Mouse (Mus musculus): ENCODE results near the gene Mxi1.

Mxi1 gene

GRCm38 (mm10) chr19:53322438-53323048 is 12.2 kb downstream of the Mxi1 start:
- DNase-seq (ENCODE audit: extremely low spot score, low spot score) = no peak

DNA sequence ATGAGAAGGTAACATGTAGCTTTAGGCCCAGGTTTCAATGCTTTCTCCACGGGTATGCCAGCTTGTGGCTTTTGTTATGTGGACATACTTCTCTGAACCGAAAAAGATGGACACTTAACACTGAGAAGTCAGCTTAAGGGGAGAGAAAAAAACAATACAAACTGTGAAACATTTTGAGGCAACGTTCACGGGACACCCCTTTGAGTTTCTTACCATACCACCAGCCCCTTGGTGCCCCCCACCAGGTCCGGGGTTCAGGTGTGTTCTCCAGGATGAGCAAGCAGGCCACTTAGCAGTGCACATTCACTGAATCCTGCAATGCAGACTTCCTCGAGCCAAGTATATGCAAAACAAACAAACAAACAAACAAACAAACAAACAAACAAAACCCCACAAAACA is 14.5 kb downstream of the Mxi1 start:
- no peak for DNase-seq (ENCODE audit: extremely low spot score, low spot score)

DNA sequence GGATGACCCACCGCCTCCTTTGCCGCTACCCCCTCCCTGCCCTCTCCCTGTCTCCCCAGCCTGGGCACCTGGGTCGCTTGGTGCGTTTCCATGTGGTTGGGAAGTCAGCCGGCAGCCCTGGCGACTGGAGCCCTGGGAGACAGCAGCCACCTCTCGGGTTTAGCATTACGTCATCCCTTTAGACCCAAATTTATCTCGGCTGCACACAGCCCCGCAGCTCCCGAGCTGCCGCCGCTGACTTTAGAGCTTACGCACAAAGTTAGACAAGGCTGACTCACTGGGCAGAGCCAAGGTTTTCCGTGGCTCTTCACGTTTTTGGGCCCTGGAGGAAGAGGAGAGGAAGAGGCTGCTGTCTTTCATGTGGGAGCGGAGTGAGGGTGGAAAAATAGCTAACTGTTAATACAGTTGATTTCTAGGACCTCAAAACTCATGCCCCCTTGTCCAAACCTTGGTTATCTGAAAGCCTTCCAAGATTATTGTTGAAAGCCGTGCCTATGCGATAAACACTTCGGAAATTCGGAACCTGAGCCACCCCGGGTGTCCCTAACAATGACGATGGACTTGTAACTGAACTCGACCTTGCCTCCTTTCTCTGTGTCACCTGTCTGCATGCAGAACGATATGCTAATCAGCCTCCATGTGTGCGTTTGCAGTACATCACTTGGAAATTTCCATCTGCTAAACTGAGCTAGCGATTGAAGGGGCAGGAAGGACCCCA is 15.4 kb downstream of the Mxi1 start:
- DNase-seq (ENCODE audit: extremely low spot score, low spot score) = peak; percentile 51

DNA sequence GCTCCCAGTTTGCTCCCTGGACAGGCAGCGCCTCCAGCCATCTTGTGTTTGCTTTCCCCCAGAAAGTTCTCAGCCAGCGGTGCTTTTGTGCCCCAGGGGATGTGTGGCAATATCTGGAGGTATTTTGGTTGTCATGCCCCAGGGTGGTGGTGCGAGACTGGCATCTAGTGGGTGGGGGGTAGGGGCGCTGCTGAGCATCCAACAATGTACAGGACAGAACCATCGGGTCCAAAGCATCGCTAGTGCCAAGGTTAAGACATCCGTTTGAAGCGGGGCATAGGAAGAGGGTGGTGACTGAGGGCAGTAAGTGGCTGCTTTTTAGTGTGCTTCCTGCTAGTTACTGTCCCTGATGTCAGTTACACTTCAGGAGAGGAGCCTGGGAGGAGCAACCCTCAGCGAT is 17.8 kb downstream of the Mxi1 start:
- DNase-seq (ENCODE audit: extremely low spot score, low spot score) = no peak

- DNase-seq (ENCODE audit: extremely low spot score, low spot score) = peak; percentile 92
Observed at GRCm38 (mm10) chr19:53329221-53329991, 19.1 kb downstream of the Mxi1 start.

DNA sequence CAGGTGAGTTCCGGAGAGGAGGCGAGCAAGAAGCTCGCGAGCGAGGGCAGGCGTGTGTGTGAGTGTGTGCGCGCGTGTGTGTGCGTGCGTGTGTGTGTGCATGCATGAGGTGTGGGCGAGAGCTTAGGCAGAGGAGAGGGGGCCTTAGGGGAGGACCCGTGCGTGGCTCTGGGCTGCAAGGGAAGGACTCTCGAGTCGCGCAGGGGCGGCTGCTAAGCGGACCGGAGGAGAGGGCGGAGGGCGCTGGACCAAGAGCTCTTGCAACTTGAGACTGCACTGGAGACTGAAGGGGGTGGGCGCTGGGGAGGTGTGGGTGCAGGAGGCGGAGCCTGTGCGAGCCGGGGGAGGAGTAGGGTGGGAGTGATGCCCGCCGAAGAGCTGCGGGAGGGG is 19.7 kb downstream of the Mxi1 start:
- peak; percentile 66 for DNase-seq (ENCODE audit: extremely low spot score, low spot score)

DNA sequence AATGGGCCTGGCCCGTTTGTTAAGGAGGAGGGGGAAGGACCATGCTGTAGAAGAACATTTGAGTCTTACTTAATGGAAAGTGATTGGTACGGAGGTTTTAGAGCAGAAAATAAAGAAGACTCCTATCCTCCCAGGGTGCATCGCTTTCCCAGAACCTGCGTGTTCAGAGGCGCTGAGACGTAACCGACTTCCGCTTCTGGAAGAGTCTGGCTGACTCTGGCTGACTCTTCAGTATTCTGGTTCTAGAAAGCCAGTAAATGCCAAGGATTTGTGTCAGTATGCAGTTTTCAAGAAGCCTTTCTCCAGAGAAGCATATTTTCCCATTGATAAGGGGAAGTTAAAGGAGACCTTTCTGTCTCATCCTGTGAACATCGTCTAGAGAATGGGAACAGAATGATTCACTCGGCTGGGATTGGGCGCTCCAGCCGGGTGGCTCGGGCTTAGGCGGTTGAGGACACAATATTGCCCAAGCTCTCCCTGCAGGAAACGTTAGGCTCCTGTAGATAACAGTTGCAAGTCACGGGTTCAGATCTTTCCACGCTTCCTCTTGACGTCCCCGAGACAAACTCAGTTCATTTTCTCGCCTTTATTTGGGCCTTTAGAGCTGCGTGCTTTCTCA is 21.7 kb downstream of the Mxi1 start:
- DNase-seq (ENCODE audit: extremely low spot score, low spot score) = no peak

GRCm38 (mm10) chr19:53333730-53334129 is 23.4 kb downstream of the Mxi1 start:
- no peak for DNase-seq (ENCODE audit: extremely low spot score, low spot score)

- DNase-seq (ENCODE audit: extremely low spot score, low spot score) = no peak
Observed at GRCm38 (mm10) chr19:53335241-53335640, 24.9 kb downstream of the Mxi1 start.

DNA sequence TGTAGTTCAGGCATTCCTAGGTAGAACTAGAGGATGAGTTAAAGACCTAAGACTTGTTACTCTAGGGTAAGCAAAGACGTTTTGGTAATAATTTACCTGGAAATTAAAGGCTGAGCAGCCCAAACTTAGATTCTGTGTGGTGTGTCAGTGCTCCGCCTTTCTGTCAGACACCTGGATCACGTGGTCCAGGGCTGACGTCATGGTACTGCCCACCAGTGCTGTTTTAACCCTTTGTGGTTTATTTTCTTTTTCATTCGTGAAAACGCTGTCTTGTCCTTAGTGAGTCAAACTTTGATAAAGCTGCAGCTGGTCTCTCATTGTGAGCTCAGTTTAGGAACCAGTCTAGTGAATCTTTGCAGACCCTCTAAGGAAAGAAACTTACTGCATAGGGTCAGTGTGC is 30.1 kb downstream of the Mxi1 start:
- DNase-seq (ENCODE audit: extremely low spot score, low spot score) = no peak

DNA sequence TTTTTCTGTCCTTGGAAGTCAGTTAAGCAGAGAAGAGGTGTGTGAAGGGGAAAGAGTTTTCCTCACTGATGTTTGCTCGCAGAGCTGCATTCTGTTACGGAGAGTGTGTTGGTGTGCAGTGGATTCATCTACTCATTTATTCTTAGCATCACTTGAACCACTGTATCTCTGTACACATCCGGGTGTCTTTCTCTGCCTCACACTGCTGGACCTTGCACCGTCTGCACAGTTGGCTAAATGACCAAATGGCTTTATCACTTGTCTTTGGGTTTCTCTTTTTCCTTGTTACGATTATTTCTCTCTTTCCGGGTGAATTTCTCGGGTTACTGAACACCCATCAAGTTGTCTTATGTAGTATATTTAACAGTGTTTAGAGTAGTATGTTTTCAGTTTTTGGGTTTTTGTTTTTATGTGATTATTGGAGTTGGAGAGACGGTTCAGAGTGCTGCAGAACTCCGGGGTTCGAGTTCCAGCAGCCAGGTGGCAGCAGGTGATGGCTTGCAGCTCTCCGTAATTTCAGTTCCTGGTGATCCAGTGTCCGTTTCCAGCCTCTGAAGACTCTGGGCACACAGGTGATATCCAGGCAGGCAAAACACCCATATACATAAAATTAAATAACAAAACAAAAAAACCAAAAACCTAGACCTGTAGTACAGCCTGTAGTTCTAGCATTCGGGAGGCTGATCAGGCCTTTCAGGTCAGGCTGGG is 33.0 kb downstream of the Mxi1 start:
- no peak for DNase-seq (ENCODE audit: extremely low spot score, low spot score)

GRCm38 (mm10) chr19:53344062-53344461 is 33.7 kb downstream of the Mxi1 start:
- no peak for DNase-seq (ENCODE audit: extremely low spot score, low spot score)

DNA sequence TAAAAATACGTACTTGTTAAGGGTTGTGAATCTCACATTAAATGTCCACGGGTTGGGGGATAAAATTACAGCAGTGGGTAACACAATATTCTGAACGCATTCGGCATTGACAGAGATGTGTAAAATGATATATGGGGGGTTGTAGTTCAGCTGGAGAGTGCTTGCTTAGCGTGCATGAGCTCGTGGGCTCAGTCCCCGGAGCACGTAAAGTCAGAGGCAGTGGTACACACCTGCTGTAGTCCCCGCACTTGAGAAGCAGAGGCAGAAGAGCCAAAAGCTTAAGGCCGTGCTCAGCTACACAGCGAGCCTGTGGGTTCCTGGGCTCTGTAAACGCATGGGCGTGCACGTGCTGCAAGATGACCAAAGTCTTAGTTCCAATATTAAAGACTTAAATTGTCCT is 35.4 kb downstream of the Mxi1 start:
- no peak for DNase-seq (ENCODE audit: extremely low spot score, low spot score)

DNA sequence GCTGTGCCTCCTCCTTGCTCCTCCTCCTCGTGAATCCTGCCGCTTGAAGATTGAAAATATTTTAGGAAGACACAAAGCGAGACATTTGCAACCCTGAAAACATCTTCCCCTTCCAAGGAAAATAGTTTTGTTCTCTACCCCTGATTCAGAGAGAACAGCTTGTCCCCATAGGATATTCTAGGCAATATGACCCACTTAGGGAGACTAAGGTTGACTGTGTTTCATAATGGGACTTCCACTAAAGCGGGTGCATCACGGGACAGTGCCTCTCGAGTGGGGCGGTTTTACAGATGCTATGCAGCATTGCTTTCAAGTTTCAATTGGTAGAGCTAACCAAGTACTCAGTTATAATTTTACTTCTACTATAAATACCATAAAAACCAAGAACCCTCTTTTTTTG is 43.5 kb downstream of the Mxi1 start:
- no peak for DNase-seq (ENCODE audit: extremely low spot score, low spot score)

GRCm38 (mm10) chr19:53354271-53355000 is 44.1 kb downstream of the Mxi1 start:
- DNase-seq (ENCODE audit: extremely low spot score, low spot score) = no peak

DNA sequence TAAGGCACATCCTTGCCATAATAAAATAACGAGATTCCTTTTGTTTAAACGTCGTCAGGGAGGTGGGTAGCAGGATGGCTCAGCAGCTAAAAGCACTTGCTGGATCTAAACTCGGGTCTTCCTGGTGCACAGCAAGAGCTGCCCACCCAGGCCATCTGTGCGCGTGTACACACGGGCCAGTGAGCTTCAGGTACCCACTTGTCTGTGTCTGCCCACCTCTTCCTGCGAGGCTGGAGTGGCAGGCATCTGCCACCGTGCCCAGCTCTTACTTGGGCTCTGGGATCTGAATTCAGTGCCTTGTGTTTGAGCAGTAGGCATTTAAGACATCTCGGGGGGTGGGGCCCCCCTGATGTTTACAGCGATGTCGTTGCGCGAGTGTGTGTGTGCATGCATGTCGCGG is 44.7 kb downstream of the Mxi1 start:
- DNase-seq (ENCODE audit: extremely low spot score, low spot score) = no peak

- no peak for DNase-seq (ENCODE audit: extremely low spot score, low spot score)
Observed at GRCm38 (mm10) chr19:53359160-53360033, 49.1 kb downstream of the Mxi1 start.

DNA sequence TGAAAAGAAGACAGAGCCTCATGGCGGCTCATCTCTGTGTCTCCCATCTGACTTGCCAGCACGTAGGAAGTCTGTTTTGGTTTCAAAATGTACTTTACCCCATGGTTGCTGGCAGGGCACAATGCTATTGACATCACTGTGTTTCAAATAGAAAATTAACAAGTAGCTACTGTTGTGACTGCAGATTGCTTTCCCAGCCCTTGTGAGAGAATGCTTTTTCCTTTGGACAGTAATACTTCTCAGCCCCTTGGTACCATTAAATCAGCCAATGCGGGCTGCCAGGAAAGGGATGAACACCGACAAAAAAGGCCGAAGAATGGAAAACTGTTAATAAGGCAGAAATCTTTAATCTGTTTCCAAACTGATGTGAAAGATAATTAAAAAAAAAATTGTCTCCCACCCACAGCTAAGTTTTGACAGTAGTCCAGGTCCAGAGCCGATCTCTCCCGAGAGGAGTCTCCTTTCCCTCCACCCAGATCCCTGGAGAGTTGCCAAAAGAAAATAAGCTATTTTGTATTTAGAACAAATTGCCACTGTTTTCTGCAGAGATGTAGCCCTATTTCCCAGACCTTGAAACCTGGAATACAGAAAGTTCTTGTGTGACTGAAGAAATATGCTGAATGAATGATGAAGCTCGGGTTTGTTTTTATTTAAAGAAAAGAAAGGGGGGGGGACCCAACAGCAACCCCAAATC is 50.1 kb downstream of the Mxi1 start:
- DNase-seq (ENCODE audit: extremely low spot score, low spot score) = no peak

DNA sequence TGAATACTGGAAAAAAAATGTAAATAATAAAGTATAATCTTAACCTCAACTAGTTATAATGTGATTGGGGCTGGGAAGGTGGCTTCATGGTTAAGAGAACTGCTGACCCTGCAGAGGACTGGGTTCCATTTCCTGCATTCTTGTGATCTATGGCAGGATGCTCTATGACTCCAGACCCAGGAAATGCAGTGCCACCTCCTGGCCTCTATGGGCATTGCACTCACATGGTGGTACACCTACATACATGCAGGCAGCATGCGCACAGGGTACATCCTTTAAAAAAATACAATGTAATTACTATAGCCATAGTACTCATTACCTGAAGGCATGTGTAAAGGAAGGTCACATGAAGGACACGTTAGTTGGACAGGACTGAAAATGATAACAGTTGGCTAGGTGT is 52.6 kb downstream of the Mxi1 start:
- DNase-seq (ENCODE audit: extremely low spot score, low spot score) = no peak
